Mouse (Mus musculus): ENCODE measurements around the gene Morn1. TPM values are rescaled to one million over a fixed set of nuclear protein-coding genes. Genes with fewer than 3 reads are reported as not detected.

Gene Morn1
- total RNA-seq, 2 experiments from 2014 or later, result 13.5 to 14.1 TPM

- no peak for DNase-seq (ENCODE audit: low spot score in 2 of 2)
Observed at GRCm38 (mm10) chr4:155117396-155117978, 31.1 kb downstream of the Morn1 start.

- no peak for DNase-seq (ENCODE audit: low spot score in 2 of 2)
Observed at GRCm38 (mm10) chr4:155118278-155118677, 31.9 kb downstream of the Morn1 start.

- DNase-seq (ENCODE audit: low spot score in 2 of 2), result no peak
Observed at GRCm38 (mm10) chr4:155120038-155120437, 33.7 kb downstream of the Morn1 start.

- DNase-seq (ENCODE audit: low spot score in 2 of 2), result no peak
Observed at GRCm38 (mm10) chr4:155120583-155120982, 34.2 kb downstream of the Morn1 start.

GRCm38 (mm10) chr4:155121222-155121621 lies 34.8 kb downstream of the Morn1 start:
- no peak for DNase-seq (ENCODE audit: low spot score in 2 of 2)

- no peak for DNase-seq (ENCODE audit: low spot score in 2 of 2)
Observed at GRCm38 (mm10) chr4:155121915-155122443, 35.6 kb downstream of the Morn1 start.

- DNase-seq (ENCODE audit: low spot score in 2 of 2), result peak; percentile 87 to 88
Observed at GRCm38 (mm10) chr4:155122444-155123040, 36.2 kb downstream of the Morn1 start.

GRCm38 (mm10) chr4:155123868-155124534 lies 37.6 kb downstream of the Morn1 start:
- DNase-seq (ENCODE audit: low spot score in 2 of 2), result no peak

- no peak for DNase-seq (ENCODE audit: low spot score in 2 of 2)
Observed at GRCm38 (mm10) chr4:155125310-155125709, 38.9 kb downstream of the Morn1 start.

GRCm38 (mm10) chr4:155126194-155126593 lies 39.8 kb downstream of the Morn1 start:
- no peak for DNase-seq (ENCODE audit: low spot score in 2 of 2)

GRCm38 (mm10) chr4:155126602-155127372 lies 40.4 kb downstream of the Morn1 start:
- DNase-seq (ENCODE audit: low spot score in 2 of 2), result no peak

GRCm38 (mm10) chr4:155128411-155128810 lies 42.0 kb downstream of the Morn1 start:
- no peak for DNase-seq (ENCODE audit: low spot score in 2 of 2)

- DNase-seq (ENCODE audit: low spot score in 2 of 2), result no peak
Observed at GRCm38 (mm10) chr4:155129132-155129917, 42.9 kb downstream of the Morn1 start.

GRCm38 (mm10) chr4:155129996-155130395 lies 43.6 kb downstream of the Morn1 start:
- DNase-seq (ENCODE audit: low spot score in 2 of 2), result peak; percentile 80 to 91

GRCm38 (mm10) chr4:155130616-155131015 lies 44.2 kb downstream of the Morn1 start:
- DNase-seq (ENCODE audit: low spot score in 2 of 2), result no peak

- no peak for DNase-seq (ENCODE audit: low spot score in 2 of 2)
Observed at GRCm38 (mm10) chr4:155133188-155133587, 46.8 kb downstream of the Morn1 start.

GRCm38 (mm10) chr4:155133658-155134417 lies 47.5 kb downstream of the Morn1 start:
- DNase-seq (ENCODE audit: low spot score in 2 of 2), result no peak

GRCm38 (mm10) chr4:155134686-155135172 lies 48.4 kb downstream of the Morn1 start:
- DNase-seq (ENCODE audit: low spot score in 2 of 2), result no peak

GRCm38 (mm10) chr4:155135909-155136585 lies 49.7 kb downstream of the Morn1 start:
- no peak for DNase-seq (ENCODE audit: low spot score in 2 of 2)

All from layer of hippocampus, postnatal 14 days (tissue).